Mouse (Mus musculus) megakaryocyte, adult 5-6 weeks (primary cell): ENCODE results near the gene Aire. TPM values are rescaled to one million over a fixed set of nuclear protein-coding genes. Genes with fewer than 3 reads are reported as not detected.

Experiments
- ATAC-seq: 2 replicates; pipeline ENCODE4 v1.8.0; 2016; ENCODE audit warnings: mild to moderate bottlenecking, inconsistent platforms; ENCODE audit not compliant: poor library complexity, severe bottlenecking
- total RNA-seq, 2 experiments: library from RNA; stranded (forward) in 1 of 2; stranded (reverse) in 1 of 2; fragments of 153-499, 151-499 nt in 1 of 2; fragments of 221-1000, 200-1000 nt in 1 of 2; gene quantifications; 2 replicates each; pipeline versions ENCODE4 v1.2.3 to v1.2.4; 2015 to 2017

Aire gene
- total RNA-seq (2015) (not detected in 2 replicates), total RNA-seq (2017) (not detected in 2 replicates)

DNA sequence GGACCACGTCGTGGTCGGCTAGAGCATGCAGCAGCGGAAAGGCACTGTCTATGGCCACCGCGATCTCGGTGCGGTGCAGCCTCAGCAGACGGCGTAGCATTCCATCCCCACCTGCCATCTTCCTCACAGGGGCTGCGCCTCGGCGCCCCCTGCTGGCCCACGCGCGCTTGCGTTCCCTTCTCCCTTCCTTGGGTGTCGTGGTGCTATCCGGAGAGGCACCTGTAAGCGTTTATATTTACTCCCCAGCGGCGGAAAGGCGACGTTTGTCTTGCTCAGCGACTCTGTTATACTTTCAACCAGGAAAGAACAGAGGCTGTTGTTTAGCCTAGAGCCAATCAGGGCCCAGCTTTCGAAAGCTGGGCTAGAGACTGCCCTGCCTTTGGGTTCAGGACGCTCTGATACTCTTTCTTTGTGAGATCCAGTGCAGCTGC, at the start of gene Aire:
Aire (minus strand) TSS at position 205 of the 431 bp plus-strand sequence.
- ATAC-seq = peak; percentile 97

DNA sequence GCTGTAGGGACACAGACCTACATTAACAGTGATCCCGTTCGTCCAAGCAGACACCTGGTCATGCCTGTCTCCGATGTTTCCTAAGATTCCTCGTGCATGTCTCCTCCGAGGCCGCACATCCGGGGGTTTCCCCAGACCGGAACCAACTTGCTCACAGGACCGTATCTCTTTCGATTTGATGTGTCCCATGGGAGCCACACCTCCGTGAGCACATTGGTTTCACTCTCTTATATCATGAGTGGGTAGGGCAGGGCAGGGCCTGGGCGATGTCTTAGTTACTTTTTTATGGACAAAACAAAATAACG, 49.3 kb upstream of the Aire start:
- ATAC-seq = no peak

DNA sequence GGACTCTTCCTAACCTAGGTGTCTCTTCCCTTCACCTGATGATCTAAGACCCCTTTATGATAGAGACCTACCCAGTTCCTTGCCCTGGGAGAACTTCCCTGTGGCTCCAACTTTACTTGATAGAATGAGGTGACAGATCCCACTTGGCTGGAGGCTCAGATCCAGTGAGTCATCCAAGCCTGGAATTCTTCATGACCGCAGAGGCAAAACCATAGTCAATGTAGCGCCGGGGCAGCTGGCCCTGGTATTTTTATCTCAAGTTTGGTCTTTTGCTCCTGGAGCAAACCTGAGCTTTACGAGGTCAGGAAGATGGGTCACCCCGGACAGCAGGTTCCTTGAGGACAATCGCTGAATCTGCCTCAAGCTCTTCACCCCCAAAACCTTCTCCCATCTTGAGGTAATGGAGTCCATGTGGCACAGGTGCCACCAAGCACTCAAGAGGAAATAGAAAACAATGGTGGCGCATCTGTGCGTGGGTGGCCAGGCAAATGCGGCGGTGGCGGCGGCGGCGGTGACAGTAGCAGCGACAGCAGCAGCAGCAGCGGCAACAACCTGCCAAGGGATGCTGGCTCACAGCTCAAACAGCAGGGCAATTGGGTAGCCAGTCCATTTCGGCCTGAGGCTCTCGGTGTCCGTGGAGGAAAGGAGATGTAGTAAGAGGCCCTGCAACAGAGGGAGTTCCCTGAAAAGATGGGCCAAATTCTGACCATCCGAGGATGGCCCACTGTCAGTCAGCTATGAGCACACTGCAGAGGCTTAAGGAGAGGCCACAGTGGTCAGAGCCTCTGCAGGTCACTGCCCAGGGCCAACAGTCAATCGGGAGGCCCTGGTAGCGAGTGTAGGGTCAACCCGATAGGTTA, 48.7 kb upstream of the Aire start:
- ATAC-seq = no peak

DNA sequence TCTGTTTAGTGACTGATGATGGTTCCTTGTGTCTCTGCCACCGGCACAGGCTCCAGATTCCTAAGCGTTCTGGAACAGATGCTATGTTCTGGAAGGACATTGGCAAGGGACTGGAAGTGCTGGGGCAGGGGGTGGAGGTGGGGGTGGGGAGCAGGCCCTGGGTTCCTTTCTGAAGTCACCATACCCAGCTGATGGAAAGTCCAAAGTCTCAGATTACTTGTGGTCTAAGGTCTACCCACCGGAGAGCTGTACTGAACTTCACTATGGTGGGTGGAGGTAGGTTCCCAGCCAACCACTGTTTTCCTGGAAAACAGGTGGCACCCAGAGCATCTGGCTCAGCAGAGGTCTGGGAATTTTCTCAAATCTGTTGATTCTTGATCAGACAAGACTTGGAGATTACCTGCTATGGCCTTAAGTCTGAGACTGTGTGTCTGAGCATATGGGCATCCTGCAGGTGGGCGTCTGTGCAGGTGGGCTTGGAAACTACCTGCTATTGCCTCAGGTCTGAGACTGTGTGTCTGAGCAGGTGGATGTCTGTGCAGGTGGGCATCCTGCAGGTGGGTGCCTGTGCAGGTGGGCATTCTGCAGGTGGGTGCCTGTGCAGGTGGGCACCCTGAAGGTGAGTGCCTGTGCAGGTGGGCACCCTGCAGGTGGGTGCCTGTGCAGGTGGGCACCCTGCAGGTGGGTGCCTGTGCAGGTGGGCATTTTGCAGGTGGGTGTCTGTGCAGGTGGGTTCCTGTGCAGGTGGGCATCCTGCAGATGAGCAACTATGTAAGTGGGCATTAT, 47.5 kb upstream of the Aire start:
- ATAC-seq = no peak

DNA sequence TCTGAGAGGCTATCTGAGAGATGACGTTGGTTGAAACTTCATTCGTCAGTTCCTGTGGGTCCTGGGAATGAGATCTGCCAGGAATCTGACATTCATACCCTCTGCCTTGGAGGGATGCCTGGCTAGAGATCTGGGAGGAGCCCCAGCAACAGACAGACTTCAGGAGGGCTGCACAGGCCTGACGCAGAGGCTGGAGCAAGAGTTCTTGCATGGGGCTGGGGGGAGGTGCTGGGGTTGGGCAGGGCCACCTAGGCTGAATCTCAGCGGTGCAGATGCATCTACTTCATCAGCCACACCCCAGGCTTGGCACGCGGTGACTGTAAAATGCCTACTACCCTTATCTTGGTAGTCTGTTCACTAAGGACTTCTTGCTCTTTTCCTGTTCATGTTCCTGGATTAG, 46.8 kb upstream of the Aire start:
- peak; percentile 20; the same call in 1 of the 2 replicates for ATAC-seq

DNA sequence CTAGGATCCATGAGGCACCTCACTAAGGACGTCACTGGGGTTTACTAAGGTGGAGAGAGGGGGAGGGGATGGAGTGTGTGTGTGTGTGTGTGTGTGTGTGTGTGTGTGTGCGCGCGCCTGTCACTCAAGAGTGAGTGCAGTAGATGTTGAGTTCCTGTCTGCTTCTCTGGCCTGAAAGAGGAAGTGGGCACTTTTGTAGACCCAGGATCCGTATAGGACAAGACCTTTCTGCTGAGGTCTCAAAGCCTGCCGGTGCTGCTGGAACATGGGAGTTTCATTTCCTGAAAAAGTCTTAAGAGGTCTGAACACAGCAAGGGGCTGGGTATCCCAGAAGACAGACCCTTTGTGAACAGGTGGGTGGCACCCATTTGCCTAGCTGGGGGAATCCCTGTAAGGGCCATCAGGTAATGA, 43.7 kb upstream of the Aire start:
- ATAC-seq = peak; percentile 89

DNA sequence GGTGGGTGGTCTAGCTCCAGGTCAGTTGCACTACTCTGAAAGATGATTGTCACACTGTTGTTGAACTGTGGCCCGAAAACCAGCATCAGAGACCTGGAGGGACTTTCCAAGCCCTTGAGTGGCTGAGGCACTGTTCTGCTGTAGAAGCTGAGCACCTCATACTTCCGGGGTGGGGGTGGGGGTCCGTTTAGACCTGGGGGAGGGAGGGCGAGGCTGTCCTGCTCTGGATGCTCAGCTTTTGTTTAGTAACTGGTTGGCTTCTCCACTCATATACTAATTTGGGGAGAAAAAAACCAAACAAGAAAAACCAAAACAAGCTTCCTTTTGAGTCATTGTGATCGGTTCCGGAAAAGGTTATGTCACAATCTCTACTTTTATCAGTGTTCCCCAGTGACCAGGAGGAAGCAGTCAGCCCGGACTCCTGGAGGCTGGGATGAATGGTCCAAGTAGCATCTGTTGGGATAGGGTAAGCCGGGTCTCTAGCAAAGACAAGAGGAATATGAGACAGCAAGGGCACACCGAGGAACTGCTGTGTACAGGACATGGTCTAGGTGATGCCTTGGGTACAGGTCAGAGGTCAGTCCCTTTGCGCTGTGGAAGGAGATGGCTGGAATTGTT, 43.1 kb upstream of the Aire start:
- ATAC-seq = peak; percentile 66

DNA sequence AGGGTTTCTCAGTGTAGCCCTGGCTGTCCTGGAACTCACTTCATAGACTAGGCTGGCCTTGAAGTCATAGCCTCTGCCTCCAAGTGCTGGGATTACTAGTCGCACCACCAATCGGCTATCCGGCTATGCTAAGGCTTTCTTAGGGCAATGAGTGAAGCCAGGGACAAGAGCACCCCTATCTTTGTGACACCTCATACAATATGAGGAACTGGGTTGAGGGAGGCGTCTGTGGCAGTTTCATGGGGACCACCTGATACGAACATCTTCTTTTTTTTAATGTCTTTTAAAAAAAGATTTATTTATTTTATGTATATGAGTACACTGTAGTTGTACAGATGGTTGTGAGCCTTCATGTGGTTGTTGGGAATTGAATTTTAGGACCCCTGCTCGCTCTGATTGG, 42.3 kb upstream of the Aire start:
- no peak for ATAC-seq

DNA sequence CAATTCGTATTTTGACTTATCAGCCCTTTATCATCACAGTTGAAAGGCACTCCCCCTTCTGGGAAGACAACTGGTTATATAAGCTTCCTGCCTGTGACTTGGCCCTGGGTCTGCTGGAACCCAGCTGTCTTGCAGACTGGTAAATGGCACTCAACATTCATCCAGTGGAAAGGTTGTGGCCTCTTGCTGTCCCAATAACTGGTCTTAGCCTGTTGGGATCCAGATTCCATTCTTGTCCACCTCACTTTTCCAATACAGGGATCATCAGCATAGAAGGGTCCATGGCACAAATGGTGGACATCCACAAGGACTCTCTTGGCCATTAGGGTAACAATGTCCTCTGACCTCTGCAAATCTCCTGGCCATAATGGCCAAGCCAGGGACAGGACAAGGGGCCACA, 40.7 kb upstream of the Aire start:
- no peak for ATAC-seq

DNA sequence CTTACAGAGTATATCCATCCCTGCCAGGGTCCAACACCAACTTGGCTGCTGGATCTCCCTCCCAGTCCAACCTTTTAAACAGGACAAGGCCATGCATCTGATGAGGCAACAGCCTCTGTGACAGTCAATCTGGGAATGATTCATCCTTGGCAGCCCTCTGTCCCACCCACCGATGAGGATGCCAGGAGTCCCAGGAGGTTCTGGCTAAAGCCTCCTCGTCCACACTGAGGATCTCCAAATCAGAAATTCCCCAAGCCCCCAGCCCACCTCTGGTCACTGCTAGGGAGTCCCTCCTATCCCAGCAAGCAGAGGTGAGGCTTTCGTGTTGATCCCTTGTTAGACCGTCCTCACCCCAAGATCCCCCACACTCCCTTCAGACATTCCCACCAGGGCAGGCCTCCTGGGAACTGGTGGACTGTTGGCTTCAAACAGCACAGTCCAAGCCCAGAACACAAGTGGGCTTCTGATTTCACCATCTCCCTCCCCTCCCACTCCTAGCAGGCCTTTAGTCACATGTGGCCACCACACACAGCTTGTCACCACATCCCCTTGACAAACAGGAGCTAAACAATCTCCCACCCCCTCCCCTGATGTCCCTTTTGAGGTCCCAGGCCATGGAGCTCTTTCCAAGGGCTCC, 36.7 kb upstream of the Aire start:
- ATAC-seq = no peak

DNA sequence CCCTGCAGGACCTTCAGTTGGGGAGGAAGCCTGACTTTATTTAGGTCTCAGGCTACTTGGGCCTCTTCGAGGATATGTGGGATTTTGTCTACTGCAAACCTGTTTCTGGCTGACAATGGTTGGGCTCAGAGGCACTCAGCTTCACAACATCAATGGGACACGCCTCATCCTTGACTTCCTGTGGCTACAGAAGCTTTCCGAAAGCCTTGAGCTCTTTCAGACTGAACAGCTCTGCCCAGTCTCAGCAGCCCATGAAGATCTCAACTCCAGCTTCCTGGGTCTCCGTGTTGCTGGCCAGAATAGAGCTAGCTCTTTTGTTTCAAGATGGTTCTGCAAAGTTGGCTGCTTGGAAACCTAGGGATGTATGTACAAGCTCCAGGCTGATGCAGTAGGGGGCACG, 34.9 kb upstream of the Aire start:
- no peak for ATAC-seq

DNA sequence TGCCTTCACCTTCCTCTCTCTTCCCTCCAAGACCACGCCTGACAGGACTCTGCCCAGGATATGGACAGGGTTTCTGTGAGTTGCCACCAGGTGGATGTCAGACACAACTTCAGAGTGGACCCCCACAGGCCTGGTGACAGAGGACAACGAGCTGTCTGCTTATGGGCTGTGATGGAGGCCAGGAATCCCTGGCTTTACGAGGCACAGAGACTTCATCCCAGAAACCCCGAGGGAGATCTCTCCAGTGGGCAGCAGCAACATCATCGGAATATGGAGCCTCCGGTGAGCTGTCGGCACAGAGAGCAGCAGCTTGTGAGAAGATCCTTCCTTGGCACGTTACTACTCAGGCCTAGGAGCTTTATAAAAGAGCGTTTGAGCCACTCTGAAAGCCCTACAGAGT, 34.5 kb upstream of the Aire start:
- no peak for ATAC-seq

DNA sequence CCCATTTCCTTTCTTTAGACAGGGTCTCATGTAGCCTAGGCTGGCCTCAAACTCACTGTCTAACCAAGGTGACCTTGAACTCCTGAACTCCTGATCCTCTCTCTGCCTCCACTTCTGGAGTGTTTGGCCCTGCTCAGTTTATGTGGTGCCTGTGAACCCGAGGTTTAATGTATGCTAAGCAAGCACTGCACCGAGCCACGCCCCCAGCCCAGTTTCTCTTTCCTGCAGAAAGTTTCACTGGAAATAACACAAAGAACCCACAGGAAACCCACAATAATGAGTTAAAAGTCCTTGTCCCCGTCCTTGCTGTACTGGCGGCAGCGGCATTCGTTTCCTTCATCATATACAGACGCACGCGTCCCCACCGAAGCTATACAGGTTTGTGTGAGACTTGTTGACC, 31.6 kb upstream of the Aire start:
- ATAC-seq = no peak

DNA sequence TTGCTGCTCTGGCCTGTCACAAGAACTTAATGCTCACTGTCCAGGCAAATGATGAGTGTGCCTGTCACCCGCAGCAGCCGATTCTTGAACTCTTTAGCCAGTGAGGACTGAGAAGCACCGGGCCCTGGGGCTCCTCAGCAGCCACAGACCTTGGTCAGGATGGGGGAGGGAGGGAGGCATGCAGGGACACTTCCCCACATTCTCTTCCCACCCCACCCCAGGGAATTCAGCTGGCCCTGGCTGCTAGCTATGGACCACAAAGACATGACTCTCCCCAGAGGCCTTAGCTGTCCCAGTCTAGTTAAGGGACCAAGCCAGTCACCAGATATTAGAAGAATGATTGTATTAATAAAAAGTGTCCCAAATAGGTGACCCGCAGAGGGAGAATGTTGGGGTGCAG, 30.7 kb upstream of the Aire start:
- ATAC-seq = no peak

DNA sequence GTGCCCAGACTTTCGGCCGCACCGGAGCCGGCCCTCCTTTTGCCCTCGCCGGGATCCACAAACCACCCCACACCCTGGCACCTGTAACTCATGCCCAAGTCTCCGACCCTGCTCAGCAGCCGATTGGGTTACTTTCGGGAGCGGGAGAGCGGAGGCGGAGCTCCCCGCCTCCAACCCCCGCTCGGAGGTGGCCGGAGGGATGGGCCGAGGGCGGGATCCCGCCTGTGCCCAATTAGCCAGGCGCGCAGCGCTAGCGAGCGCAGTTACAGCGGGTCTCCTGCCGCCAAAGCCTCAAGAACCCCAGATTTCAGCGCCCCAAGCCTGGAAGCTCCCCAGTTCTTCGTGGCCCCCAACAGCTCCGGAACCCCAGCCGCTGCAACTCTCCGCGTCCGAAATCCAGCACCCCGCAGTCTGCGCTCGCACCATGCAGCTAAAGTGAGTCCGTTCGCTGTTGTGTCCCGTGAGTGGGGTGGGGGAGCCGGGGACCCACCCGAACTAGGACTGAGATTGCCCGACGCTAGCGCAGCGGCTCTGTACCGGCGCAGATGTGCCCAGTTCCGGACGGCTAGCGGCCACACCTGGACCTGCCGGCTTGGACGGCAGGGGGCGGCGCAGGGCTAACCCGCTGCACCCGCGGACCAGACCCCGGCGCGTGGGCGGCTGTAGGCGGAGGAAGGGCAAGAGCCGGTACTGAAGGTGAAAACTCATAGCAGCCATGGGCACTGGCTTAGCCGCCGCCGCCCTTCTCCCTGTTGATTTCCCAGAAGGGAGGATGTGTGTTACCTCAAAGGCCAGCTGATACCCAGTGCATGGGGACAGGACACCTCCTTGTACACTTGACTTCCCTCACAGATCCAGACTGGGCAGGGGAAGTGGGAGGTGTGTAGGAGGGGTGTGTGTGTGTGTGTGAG, 25.9 kb upstream of the Aire start, which contains the start of gene Icosl:
Icosl (plus strand) TSS at position 202 of the 911 bp plus-strand sequence.
- peak; percentile 94 for ATAC-seq

DNA sequence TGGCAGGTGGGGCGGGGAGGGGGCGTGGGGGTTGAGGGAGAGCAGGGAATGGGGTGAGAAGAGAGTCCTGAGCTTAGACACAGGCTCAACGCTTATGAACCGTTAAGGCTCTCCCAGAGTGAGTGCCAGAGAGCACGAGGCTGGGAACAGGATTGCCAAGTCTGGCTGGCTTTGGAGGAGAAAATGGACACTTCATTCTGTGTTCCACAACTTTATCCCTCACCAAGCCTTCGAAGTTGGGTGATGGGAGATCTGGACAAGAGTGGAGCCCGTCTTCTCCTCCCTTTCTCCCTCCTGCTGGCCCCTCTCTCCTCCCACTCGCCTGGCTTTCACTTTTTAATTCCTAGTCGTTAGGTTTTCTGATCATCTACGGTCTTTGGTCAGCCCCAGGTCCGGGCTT, 25.1 kb upstream of the Aire start:
- no peak for ATAC-seq

DNA sequence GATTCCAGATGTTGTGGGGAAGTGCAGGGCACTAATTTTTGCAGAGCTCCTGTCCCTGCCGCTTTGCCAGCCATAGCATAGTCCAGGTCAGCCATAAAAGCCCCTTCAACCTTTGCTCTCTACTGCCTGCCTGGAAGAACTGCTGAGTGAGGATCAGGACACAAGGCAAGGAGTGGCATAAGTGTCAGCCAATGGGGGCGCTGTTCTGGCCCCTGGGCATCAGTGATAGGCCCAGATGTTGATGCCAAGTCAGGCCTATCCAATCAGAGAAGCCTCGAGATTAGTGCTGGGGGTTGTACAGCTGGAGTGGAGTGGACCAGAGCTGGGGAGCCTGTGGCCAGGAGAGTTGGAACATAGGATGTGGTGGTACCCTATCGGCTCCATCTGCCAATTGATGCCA, 23.8 kb upstream of the Aire start:
- no peak for ATAC-seq

DNA sequence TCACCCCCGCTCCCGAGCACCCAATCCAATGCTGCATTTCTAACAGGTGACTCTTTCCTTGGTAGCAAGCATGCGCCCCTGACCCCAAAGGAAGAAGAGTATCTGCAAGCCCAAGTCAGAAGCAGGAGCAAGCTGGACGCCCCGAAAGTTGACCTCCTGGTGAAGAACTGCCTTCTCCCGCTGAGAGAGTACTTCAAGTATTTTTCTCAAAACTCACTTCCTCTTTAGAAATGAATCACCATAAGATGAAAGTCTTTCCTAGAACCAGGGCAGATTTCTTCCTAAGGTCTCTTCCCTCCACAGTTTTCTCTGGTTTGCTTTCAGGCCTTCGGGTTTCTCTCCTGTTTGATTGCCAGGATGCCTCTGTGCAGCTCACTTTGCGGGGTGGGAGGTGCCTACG, 19.7 kb upstream of the Aire start:
- ATAC-seq = peak; percentile 63

DNA sequence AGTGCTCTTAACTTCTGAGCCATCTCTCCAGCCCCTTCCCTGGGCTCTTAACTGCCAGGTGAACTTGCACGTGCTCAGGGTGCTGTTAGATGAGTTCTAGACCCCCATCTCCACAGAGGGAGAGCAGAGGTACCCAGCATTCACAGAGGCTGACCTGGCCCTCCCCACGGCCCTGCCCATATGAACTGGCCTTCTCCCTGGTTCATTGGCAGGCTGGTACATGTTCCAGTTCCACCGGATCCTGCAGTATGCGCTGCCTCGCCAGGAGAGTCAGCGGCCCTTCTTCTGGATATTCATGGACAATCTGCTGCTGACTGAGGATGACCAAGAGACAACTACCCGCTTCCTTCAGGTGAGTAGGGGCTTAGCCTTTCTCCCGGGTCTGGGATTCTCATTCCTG, 13.6 kb upstream of the Aire start:
- no peak for ATAC-seq
